Mouse (Mus musculus) adrenal gland, postnatal 25 days (tissue): Measurements from ENCODE around the gene 9430097D07Rik. TPM values are rescaled to one million over a fixed set of nuclear protein-coding genes. Genes with fewer than 3 reads are reported as not detected.

ENCODE experiments used
- DNase-seq: peaks from one replicate; pipeline ENCODE4 v3.0.0; 2021; ENCODE audit warnings: mixed read lengths
- total RNA-seq: library from RNA; stranded (reverse); gene quantifications from 2 replicates; pipeline ENCODE4 v1.2.3, GENCODE M21; 2021

Gene 9430097D07Rik
- total RNA-seq, 1 experiment from 2014 or later: not detected

- no peak for DNase-seq
These were observed 21.8 kb upstream of the 9430097D07Rik start for GRCm38 (mm10) chr2:32597248-32597647.

- DNase-seq: no peak
These were observed 21.2 kb upstream of the 9430097D07Rik start for GRCm38 (mm10) chr2:32596725-32597124.

GRCm38 (mm10) chr2:32591249-32591648, 15.8 kb upstream of the 9430097D07Rik start:
- no peak for DNase-seq

GRCm38 (mm10) chr2:32590224-32590623, 14.7 kb upstream of the 9430097D07Rik start:
- no peak for DNase-seq

- peak; percentile 67 for DNase-seq
These were observed 13.8 kb upstream of the 9430097D07Rik start for GRCm38 (mm10) chr2:32589213-32589795.

GRCm38 (mm10) chr2:32587731-32588321, 12.3 kb upstream of the 9430097D07Rik start:
- no peak for DNase-seq

GRCm38 (mm10) chr2:32586871-32587351, 11.4 kb upstream of the 9430097D07Rik start, which contains the start of gene St6galnac4:
St6galnac4 (plus strand) TSS chr2:32587095.
- peak; percentile 94 for DNase-seq

GRCm38 (mm10) chr2:32585149-32585714, 9.7 kb upstream of the 9430097D07Rik start:
- DNase-seq: no peak

- DNase-seq: peak; percentile 68
These were observed 7.6 kb upstream of the 9430097D07Rik start for GRCm38 (mm10) chr2:32582830-32583799.

- no peak for DNase-seq
These were observed 6.1 kb upstream of the 9430097D07Rik start for GRCm38 (mm10) chr2:32581450-32582095.

GRCm38 (mm10) chr2:32578146-32579046, 2.9 kb upstream of the 9430097D07Rik start:
- peak; percentile 43 for DNase-seq

GRCm38 (mm10) chr2:32576532-32576931, 1.0 kb upstream of the 9430097D07Rik start:
- DNase-seq: no peak

GRCm38 (mm10) chr2:32574901-32575585, 441 bp downstream of the 9430097D07Rik start:
- DNase-seq: peak; percentile 39

- no peak for DNase-seq
These were observed 987 bp downstream of the 9430097D07Rik start, which contains the start of gene Pip5kl1 for GRCm38 (mm10) chr2:32574497-32574896. Pip5kl1 (plus strand) TSS chr2:32574797.

GRCm38 (mm10) chr2:32572196-32572595, 3.3 kb downstream of the 9430097D07Rik start:
- no peak for DNase-seq

GRCm38 (mm10) chr2:32570698-32571494, 4.6 kb downstream of the 9430097D07Rik start, which contains the start of gene Dpm2:
Dpm2 (plus strand) TSS chr2:32570858.
- peak; percentile 83 for DNase-seq

- no peak for DNase-seq
These were observed 6.5 kb downstream of the 9430097D07Rik start for GRCm38 (mm10) chr2:32568941-32569340.

GRCm38 (mm10) chr2:32568149-32568548, 7.3 kb downstream of the 9430097D07Rik start:
- peak; percentile 48 for DNase-seq

GRCm38 (mm10) chr2:32566536-32567063, 8.9 kb downstream of the 9430097D07Rik start:
- peak; percentile 55 for DNase-seq
